Mouse (Mus musculus) cerebellum, postnatal 10 days (tissue): ENCODE results near the gene Rpl10a.

Source experiments
- DNase-seq, 2 experiments: peaks; one replicate each; pipeline ENCODE4 v3.0.0; 2021; ENCODE audit warnings: mixed read lengths in 2 of 2

The Rpl10a gene

GRCm38 (mm10) chr17:28328366-28328928 lies at the start of gene Rpl10a:
Gene Rpl10a (plus strand): TSS chr17:28328471.
- peak; percentile 99 for DNase-seq

GRCm38 (mm10) chr17:28279236-28279635 lies 49.0 kb upstream of the Rpl10a start:
- no peak for DNase-seq

GRCm38 (mm10) chr17:28279780-28280422 lies 48.4 kb upstream of the Rpl10a start:
- DNase-seq: peak; percentile 65 to 72

GRCm38 (mm10) chr17:28280423-28280800 lies 47.9 kb upstream of the Rpl10a start:
- no peak for DNase-seq

GRCm38 (mm10) chr17:28280831-28281377 lies 47.4 kb upstream of the Rpl10a start:
- no peak for DNase-seq

- DNase-seq: no peak
These were observed 46.3 kb upstream of the Rpl10a start for GRCm38 (mm10) chr17:28281866-28282441.

- no peak for DNase-seq
These were observed 45.1 kb upstream of the Rpl10a start for GRCm38 (mm10) chr17:28283199-28283598.

GRCm38 (mm10) chr17:28286133-28286532 lies 42.1 kb upstream of the Rpl10a start:
- DNase-seq: peak; percentile 66 to 72

- DNase-seq: no peak
These were observed 41.3 kb upstream of the Rpl10a start for GRCm38 (mm10) chr17:28286964-28287363.

- DNase-seq: peak; percentile 64 to 67
These were observed 40.7 kb upstream of the Rpl10a start for GRCm38 (mm10) chr17:28287578-28287977.

- peak; percentile 44 to 57 for DNase-seq
These were observed 40.3 kb upstream of the Rpl10a start for GRCm38 (mm10) chr17:28287980-28288379.

- peak; percentile 70 to 80 for DNase-seq
These were observed 38.0 kb upstream of the Rpl10a start for GRCm38 (mm10) chr17:28290262-28290661.

GRCm38 (mm10) chr17:28290671-28291070 lies 37.6 kb upstream of the Rpl10a start:
- DNase-seq: no peak

- no peak for DNase-seq
These were observed 36.9 kb upstream of the Rpl10a start for GRCm38 (mm10) chr17:28291346-28291745.

- DNase-seq: no peak
These were observed 34.6 kb upstream of the Rpl10a start for GRCm38 (mm10) chr17:28293716-28294115.

- no peak for DNase-seq
These were observed 33.6 kb upstream of the Rpl10a start for GRCm38 (mm10) chr17:28294449-28295333.

- DNase-seq: no peak
These were observed 29.4 kb upstream of the Rpl10a start for GRCm38 (mm10) chr17:28298888-28299287.

- no peak for DNase-seq
These were observed 28.5 kb upstream of the Rpl10a start for GRCm38 (mm10) chr17:28299669-28300320.

GRCm38 (mm10) chr17:28300323-28300722 lies 27.9 kb upstream of the Rpl10a start:
- DNase-seq: peak in 1 of 2 experiments; percentile 56

- DNase-seq: peak; percentile 46 to 50
These were observed 27.4 kb upstream of the Rpl10a start for GRCm38 (mm10) chr17:28300850-28301249.

GRCm38 (mm10) chr17:28305172-28305571 lies 23.1 kb upstream of the Rpl10a start:
- DNase-seq: no peak
